Mouse (Mus musculus) heart, postnatal 36 days (tissue): ENCODE data around the gene Mprip. TPM values are rescaled to one million over a fixed set of nuclear protein-coding genes. Genes with fewer than 3 reads are reported as not detected.
"Not testable (repeated sequence)": the region's sequence is repeated elsewhere in the genome, so short reads cannot be mapped to it uniquely, and the experiment has no call there.

Experiments used
- DNase-seq, 2 experiments: peaks; one replicate each; pipeline ENCODE4 v3.0.0; 2021 to 2022
- intact Hi-C: fragments of 180-260 bp; cut with DNase I; formaldehyde crosslinking; loops from one replicate; pipeline ENCODE4 v1.15.1; 2025
- total RNA-seq, 2 experiments: library from RNA; stranded (reverse); gene quantifications; 2 replicates each; pipeline ENCODE4 v1.2.3; 2021

Mprip gene
- total RNA-seq, 2 experiments from 2014 or later = 137 to 147 TPM

GRCm38 (mm10) chr11:59705113-59705512 is 44.0 kb downstream of the Mprip start:
- intact Hi-C loops = loop anchor here (5.0 kb wide), 1 partner anchor 43 kb away; the partner anchor contains the start of gene Mprip

GRCm38 (mm10) chr11:59707481-59707880 is 46.4 kb downstream of the Mprip start:
- intact Hi-C loops = loop anchor here (2.0 to 5.0 kb wide), 2 partner anchors 37 to 45 kb away; partner anchors contain the start of gene Mprip
- no peak for DNase-seq

More at GRCm38 (mm10) chr11:59705113-59705512, 44.0 kb downstream of the Mprip start:
- DNase-seq = peak in 1 of 2 experiments; percentile 26

GRCm38 (mm10) chr11:59707931-59708611 is 47.0 kb downstream of the Mprip start:
- DNase-seq = peak; percentile 53 to 73
- intact Hi-C loops = loop anchor here (2.0 to 5.0 kb wide), 2 partner anchors 37 to 46 kb away; partner anchors contain the start of gene Mprip

- no peak for DNase-seq
- intact Hi-C loops = no loop called here
Measured at GRCm38 (mm10) chr11:59715424-59715840, 54.3 kb downstream of the Mprip start.

GRCm38 (mm10) chr11:59717801-59718291 is 56.7 kb downstream of the Mprip start:
- intact Hi-C loops = no loop called here
- DNase-seq = no peak

GRCm38 (mm10) chr11:59719185-59719584 is 58.1 kb downstream of the Mprip start:
- intact Hi-C loops = no loop called here
- no peak for DNase-seq

GRCm38 (mm10) chr11:59721385-59721784 is 60.3 kb downstream of the Mprip start:
- intact Hi-C loops = no loop called here
- peak in 1 of 2 experiments; percentile 33 for DNase-seq

GRCm38 (mm10) chr11:59727204-59727603 is 66.1 kb downstream of the Mprip start:
- no peak for DNase-seq
- intact Hi-C loops = no loop called here

- intact Hi-C loops = loop anchor here (2.0 kb wide), 1 partner anchor 69 kb away; no protein-coding TSS in a partner anchor
- peak in 1 of 2 experiments; percentile 25 for DNase-seq
Measured at GRCm38 (mm10) chr11:59731821-59732220, 70.7 kb downstream of the Mprip start.

GRCm38 (mm10) chr11:59732407-59733066 is 71.4 kb downstream of the Mprip start:
- intact Hi-C loops = loop anchor here (2.0 kb wide), 1 partner anchor 70 kb away; no protein-coding TSS in a partner anchor

GRCm38 (mm10) chr11:59733600-59733999 is 72.5 kb downstream of the Mprip start:
- intact Hi-C loops = loop anchor here (2.0 kb wide), 1 partner anchor 71 kb away; no protein-coding TSS in a partner anchor
- DNase-seq = not testable (repeated sequence)

More at GRCm38 (mm10) chr11:59732407-59733066, 71.4 kb downstream of the Mprip start:
- DNase-seq = peak; percentile 56 to 66

GRCm38 (mm10) chr11:59734335-59734734 is 73.2 kb downstream of the Mprip start:
- intact Hi-C loops = no loop called here
- DNase-seq = no peak

- intact Hi-C loops, DNase-seq: not testable (repeated sequence)
Measured at GRCm38 (mm10) chr11:59735938-59736337, 74.8 kb downstream of the Mprip start.

- DNase-seq = no peak
- intact Hi-C loops = no loop called here
Measured at GRCm38 (mm10) chr11:59737250-59737649, 76.1 kb downstream of the Mprip start.

- DNase-seq = no peak
- intact Hi-C loops = loop anchor here (2.0 kb wide), 1 partner anchor 105 kb away; no protein-coding TSS in a partner anchor
Measured at GRCm38 (mm10) chr11:59739996-59740395, 78.9 kb downstream of the Mprip start.

- intact Hi-C loops = no loop called here
- DNase-seq = no peak
Measured at GRCm38 (mm10) chr11:59741915-59742314, 80.8 kb downstream of the Mprip start.

- no peak for DNase-seq
- intact Hi-C loops = no loop called here
Measured at GRCm38 (mm10) chr11:59743307-59743706, 82.2 kb downstream of the Mprip start.

- intact Hi-C loops = no loop called here
- DNase-seq = no peak
Measured at GRCm38 (mm10) chr11:59743712-59744111, 82.6 kb downstream of the Mprip start.

- intact Hi-C loops = no loop called here
- DNase-seq = no peak
Measured at GRCm38 (mm10) chr11:59744374-59744773, 83.3 kb downstream of the Mprip start.

- intact Hi-C loops = loop anchor here (1.0 to 2.0 kb wide), 2 partner anchors 105 to 121 kb away; no protein-coding TSS in a partner anchor
- DNase-seq = no peak
Measured at GRCm38 (mm10) chr11:59745851-59746250, 84.7 kb downstream of the Mprip start.

- intact Hi-C loops = loop anchor here (1.0 to 2.0 kb wide), 2 partner anchors 106 to 121 kb away; no protein-coding TSS in a partner anchor
- peak; percentile 52 to 66 for DNase-seq
Measured at GRCm38 (mm10) chr11:59746614-59747013, 85.5 kb downstream of the Mprip start.
